ENCODE assay signal across 8 mouse cellular contexts in the genomic region with DNA sequence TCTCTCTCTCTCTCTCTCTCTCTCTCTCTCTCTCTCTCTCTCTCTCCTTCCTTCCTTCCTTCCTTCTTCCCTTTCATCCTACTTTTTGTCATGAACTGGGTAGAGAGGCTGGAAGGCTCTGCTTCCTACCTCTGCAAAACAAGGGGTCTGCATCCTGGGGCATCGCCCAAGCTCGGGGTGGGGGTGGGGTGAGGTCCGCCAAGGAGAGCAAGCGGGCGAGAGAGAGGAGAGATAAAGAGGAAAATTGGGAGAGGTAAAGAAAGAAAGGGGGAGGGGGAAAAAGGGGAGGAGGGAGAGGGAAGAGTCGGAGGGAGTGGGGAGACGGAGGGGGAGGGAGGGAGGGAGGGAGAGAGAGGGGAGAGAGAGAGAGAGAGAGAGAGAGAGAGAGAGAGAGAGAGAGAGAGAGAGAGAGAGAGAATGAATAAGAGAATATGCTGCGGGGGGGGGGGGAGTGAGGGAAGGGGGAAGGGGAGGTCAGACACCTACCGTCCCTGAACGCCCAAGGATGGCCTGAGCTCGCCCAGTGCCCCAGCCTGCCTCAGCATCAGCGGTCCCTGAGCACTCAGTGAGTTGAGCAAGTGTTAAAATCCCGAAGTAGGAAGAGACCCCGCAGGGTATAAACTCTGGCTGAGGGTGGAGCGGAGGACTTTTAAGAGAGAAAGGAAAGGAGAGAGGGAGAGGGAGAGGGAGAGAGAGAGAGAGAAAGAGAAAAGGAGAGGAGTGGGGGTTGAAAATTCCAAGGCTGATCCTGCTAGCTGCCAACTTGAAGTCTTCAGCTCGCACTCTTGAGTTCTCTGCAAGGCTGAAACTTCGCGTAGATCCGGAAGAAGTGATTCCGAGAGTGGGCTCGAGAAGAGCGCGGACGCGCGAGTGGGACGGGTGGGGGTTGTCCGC. TPM values are rescaled to one million over a fixed set of nuclear protein-coding genes. Genes with fewer than 3 reads are reported as not detected.
DNase-seq lines count a peak whose midpoint lies in the region; ATAC-seq and TF ChIP-seq lines count a peak whose summit lies in the region.

Gene Pde3a (plus strand): TSS at position 579 of the 894 bp plus-strand sequence.

- DNase-seq in embryo, embryonic 10 days (ENCODE audit: low spot score) = peak; percentile 27
- no peak for DNase-seq in embryo, embryonic 11 days
- DNase-seq in Muller cell, postnatal 12 days (ENCODE audit: inconsistent ontology term) = peak; percentile 49
- DNase-seq in heart, adult 11 months = peak; percentile 69
- no peak for DNase-seq in thymus, postnatal 14 days
- no peak for DNase-seq in left cerebral cortex, postnatal 25 days (ENCODE audit: low spot score in 2 of 2)

- H3K36me3 ChIP-seq in intestine, postnatal 0 days (ENCODE audit: control insufficient read depth, insufficient read depth) = no peaks in the 10 kb centered on the region
- no peaks in the 10 kb centered on the region for H3K36me3 ChIP-seq in neural tube, embryonic 15.5 days

- H3K9me3 ChIP-seq in intestine, postnatal 0 days (ENCODE audit: control insufficient read depth) = no peaks in the 10 kb centered on the region
- H3K9me3 ChIP-seq in neural tube, embryonic 15.5 days (replicated peaks) = no peaks in the 10 kb centered on the region

- TF ChIP-seq CTCF in intestine, postnatal 0 days (IDR thresholded peaks at IDR 0.05; ENCODE audit: low read depth) = no peak

- H3K9ac ChIP-seq in intestine, postnatal 0 days (ENCODE audit: low read depth, low read length) = peak within 1 kb of the TSS; percentile 78
- peak within 1 kb of the TSS; percentile 70 for H3K9ac ChIP-seq in neural tube, embryonic 15.5 days (replicated peaks)

- H3K27me3 ChIP-seq in intestine, postnatal 0 days (replicated peaks; ENCODE audit: control insufficient read depth, insufficient read depth, low read length) = no peaks in the 10 kb centered on the region
- peaks cover 19% of the 10 kb centered on the region for H3K27me3 ChIP-seq in neural tube, embryonic 15.5 days (replicated peaks)

- intact Hi-C loops in left cerebral cortex, postnatal 25 days (cut with DNase I) = no loop called here

- H3K27ac ChIP-seq in intestine, postnatal 0 days (ENCODE audit: low read depth, low read length) = peak within 1 kb of the TSS; percentile 91
- H3K27ac ChIP-seq in neural tube, embryonic 15.5 days (replicated peaks) = peak within 1 kb of the TSS; percentile 60

- peak within 1 kb of the TSS; percentile 84 for H3K4me2 ChIP-seq in intestine, postnatal 0 days (replicated peaks; ENCODE audit: low read depth)
- H3K4me2 ChIP-seq in neural tube, embryonic 15.5 days = peak within 1 kb of the TSS; percentile 98

- H3K4me3 ChIP-seq in intestine, postnatal 0 days (ENCODE audit: low read depth, low read length) = peak within 1 kb of the TSS; percentile 82
- H3K4me3 ChIP-seq in neural tube, embryonic 15.5 days (replicated peaks) = peak within 1 kb of the TSS; percentile 73

- WGBS in intestine, postnatal 0 days = 2% methylated on average over 24 of the region's 28 CpGs
- under 1% methylated on average over 25 of the region's 28 CpGs for WGBS in neural tube, embryonic 15.5 days

- no peaks in the 10 kb centered on the region; the same call in 1 of the 2 replicates for H3K4me1 ChIP-seq in intestine, postnatal 0 days (replicated peaks; ENCODE audit: control insufficient read depth, insufficient read depth, low read length)
- H3K4me1 ChIP-seq in neural tube, embryonic 15.5 days = peaks cover 22% of the 10 kb centered on the region

- no peak for ATAC-seq in intestine, postnatal 0 days
- ATAC-seq in neural tube, embryonic 15.5 days (ENCODE audit: low FRiP score) = peak; percentile 53

RNA-seq across cellular contexts. Expression of gene Pde3a, which starts in this region (rescaled TPM):
- 17.6 and 18.6 TPM in 2 replicates for polyA plus RNA-seq in intestine, postnatal 0 days (2015; fragmentation: Nextera tagmentation; extraction: Ambion mirVana)
- polyA plus RNA-seq in neural tube, embryonic 15.5 days (2015; fragmentation: Nextera tagmentation; extraction: Ambion mirVana) = 2.4 and 3.7 TPM in 2 replicates
- total RNA-seq in left cerebral cortex, postnatal 25 days (2021) = 1 to 10 TPM; 1.5 to 2.8 TPM

Comparison
In these comparisons a context has a peak if more than half of its experiments do, and no peak if none do; other contexts are left out.
1. DNase-seq: peak in embryo, embryonic 10 days (single experiment), Muller cell, postnatal 12 days (single experiment) and heart, adult 11 months (single experiment); none in embryo, embryonic 11 days (single experiment), thymus, postnatal 14 days (single experiment) and left cerebral cortex, postnatal 25 days (0 of 2).